Mouse (Mus musculus): ENCODE results near the gene Mthfr.
A peak's percentile ranks its signal among the peaks of the same experiment; 100 is the strongest.

Gene Mthfr

GRCm38 (mm10) chr4:148067346-148067745 lies 28.5 kb downstream of the Mthfr start:
- no peak for DNase-seq

- no peak for DNase-seq
Measured at GRCm38 (mm10) chr4:148069602-148070218, 30.8 kb downstream of the Mthfr start.

GRCm38 (mm10) chr4:148071508-148071907 lies 32.6 kb downstream of the Mthfr start:
- DNase-seq = no peak

GRCm38 (mm10) chr4:148074521-148075189 lies 35.8 kb downstream of the Mthfr start:
- peak; percentile 44 for DNase-seq

DNA sequence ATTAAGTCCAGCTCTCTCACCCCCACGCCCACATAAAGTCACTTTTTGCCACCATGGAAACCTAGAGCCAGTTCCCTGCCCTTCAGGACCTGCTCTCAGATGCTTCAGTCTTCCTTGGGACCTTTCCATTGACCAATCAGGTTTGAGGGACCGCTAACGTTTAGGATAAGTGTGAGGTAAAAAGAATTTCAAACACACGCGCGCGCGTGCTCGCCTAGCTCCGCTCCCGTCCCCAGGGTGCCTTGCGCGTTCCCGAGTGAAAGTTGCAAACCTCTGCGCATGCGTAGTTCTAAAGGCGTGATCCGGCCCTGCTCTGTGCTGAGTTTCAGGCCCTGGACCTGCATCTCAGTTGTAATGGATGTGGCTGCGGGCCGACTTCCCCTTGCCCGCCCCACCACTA lies 36.4 kb downstream of the Mthfr start:
- peak; percentile 81 for DNase-seq

GRCm38 (mm10) chr4:148075881-148076280 lies 37.0 kb downstream of the Mthfr start:
- DNase-seq = no peak

DNA sequence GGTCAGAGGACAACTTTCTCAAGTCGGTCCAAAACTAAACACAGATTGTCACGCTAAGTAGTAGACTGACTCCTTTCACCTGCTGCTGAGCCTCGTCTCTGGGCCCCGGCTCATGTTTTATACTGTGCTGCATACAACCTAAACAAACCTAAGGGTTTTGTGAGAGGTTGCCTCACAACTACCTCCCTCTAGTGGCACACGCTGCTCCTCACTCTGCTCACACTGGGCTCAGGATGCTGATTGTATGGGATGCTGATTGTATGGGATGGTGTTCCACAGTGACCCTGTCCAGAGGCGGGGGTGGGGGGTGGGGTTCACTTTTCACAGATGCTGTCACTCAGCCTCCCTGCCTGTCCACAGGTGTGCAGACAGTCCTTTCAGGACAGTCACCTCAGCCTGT lies 40.3 kb downstream of the Mthfr start:
- no peak for DNase-seq

GRCm38 (mm10) chr4:148079944-148080596 lies 41.2 kb downstream of the Mthfr start:
- DNase-seq = no peak

- no peak for DNase-seq
Measured at GRCm38 (mm10) chr4:148080597-148080973, 41.7 kb downstream of the Mthfr start.

DNA sequence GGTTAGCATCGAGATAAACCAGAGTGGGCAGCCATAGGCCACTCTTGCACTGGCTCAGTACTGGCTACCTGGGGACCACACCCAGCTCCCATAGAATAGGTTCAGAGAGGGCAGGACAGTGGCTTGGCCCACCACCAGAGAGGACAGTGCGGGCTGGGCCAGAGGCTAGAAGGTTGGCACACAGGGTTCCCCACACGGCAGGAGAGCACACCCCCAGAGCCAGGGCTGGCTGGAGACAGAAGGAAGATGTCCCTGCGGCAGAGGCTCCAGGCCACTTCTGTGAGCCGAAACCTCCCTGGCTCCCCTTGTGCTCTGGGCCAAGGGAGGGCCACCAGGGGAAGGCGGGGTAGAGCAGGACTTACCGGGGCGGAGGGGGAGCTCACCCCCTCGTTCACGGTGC lies 42.3 kb downstream of the Mthfr start:
- no peak for DNase-seq

- peak; percentile 84 for DNase-seq
Measured at GRCm38 (mm10) chr4:148082257-148083044, 43.6 kb downstream of the Mthfr start.

DNA sequence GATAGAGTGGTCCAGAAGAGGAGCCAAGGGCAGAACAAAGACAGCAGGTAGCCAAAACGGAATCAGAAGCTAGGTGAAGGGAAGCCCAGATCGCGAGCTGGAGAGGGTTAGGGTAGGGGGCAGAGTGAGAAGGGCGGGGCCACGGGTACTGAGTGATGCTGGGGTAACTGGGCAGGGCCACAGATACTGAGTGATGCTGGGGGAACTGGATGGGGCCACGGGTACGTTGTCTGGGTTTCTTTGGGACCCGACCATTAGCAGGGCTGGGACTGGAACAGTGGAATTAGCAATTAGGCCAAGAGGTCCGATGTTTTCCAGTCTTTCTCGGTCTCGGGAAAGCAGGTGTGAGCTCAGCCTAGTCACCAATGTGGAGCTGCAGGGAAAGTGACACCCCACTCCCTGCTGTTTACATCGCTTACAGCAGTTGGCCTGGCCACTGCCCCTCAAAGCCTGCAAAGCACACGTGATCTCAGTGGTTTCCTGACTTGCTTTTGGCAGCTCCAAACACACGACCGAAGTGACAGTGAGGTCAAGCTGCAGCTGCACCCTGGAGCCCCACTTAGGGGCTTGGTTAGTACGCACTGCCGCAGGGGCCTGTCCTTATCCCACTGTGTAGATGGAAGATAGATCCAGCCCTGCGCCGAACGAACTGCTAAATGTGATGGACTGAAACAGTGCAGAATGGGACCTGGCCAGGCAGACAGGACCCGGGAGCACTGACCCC lies 44.5 kb downstream of the Mthfr start:
- peak; percentile 79 for DNase-seq

GRCm38 (mm10) chr4:148084261-148084714 lies 45.4 kb downstream of the Mthfr start:
- peak; percentile 27 for DNase-seq

- peak; percentile 70 for DNase-seq
Measured at GRCm38 (mm10) chr4:148085131-148085906, 46.4 kb downstream of the Mthfr start.

DNA sequence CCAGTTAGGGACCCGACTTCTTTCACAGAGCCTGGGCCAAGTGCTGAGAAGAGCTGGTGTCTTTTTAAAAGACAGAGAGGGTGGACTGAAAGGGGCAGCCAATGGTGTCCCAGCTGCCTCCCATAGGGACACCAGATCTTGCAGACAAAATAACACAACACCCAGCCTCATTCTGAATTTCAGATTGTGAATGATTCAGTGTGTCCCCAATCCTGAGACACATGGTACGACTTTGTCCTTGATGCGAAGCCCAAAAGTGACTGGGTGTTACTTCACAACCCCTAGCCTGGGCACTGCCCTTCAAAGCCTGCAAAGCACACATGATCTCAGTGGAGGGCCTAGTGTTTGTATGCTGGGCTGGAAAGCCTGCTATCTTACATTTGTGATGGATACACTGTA lies 47.0 kb downstream of the Mthfr start:
- no peak for DNase-seq

DNA sequence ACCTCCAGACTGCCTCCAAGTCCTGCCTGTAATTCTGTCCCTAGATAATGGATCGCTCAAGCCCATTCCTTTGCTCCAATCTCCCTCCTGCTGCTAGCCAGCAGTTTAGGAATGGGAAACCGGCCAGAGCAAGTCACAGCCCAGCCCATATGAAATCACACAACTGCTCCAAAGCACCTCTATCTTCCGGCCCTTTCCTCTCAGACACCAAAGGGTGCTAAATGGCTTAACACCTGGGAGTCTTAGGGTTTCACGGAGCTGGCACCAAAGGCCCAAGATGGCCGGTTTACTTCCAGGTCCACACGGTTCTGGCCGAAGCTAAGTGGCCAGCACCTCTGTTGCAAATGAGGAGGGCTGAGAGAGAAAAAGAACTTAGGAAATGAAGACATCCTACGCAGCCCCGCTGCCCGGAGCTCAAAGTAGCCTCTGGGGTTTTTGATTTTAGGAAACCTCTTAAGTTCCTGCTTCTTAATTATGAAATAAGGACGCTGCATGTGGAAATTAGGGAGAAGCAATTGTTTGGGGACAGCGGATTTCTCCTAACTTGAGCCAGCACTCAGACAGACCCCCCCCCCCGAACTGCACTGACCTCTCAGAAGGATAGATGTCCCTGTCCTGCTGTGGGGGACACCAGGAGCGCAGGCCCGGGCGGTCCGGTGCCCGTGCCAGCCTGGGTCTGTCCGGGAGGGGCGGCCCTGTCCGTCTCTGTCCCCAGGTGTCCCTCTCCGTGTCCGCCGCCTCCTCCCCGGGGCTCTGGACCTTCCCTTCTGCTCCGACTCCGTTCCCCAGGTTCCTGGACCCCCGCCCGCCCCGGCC lies 48.4 kb downstream of the Mthfr start:
- peak; percentile 54 for DNase-seq

- DNase-seq = peak; percentile 97
Measured at GRCm38 (mm10) chr4:148087907-148088527, 49.1 kb downstream of the Mthfr start, which contains the start of gene Agtrap. Agtrap (minus strand) TSS chr4:148088031.

DNA sequence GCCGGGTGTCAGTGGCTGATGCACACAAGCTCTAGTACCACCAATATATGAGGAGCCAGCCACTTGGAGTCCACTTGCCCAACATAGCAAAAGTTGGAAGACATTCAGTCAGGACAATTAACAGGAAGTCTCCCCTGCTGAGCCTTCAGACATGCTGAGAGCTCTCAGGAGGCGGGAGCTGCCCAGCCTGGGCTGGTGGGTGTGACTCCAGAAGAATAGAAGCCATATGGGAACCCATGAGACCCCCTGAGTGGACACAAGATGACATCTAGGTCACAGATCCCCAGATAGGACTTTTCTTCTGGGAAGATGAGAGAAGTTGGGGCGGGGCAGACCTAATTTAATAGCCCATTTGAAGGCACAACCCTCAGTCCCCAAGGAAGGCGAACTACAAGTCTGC lies 50.3 kb downstream of the Mthfr start:
- DNase-seq = no peak

DNA sequence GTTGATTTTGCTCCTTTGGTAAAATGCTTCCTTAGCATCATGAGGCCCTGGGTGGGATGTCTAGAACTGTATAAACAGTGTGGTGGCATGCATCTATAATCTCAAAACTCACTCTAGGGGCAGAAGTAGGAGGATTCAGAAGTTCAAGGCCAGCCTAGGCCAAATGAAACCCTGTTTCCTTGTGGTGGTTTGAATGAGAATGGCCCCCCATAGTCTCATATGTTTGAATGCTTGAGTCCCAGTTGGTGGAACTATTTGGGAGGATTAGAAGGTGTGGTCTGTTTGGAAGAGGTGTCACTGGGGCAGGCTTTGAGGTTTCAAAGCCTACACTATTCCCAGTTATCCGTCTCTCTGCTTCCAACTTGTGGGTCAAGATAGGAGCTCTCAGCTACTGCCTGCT lies 52.3 kb downstream of the Mthfr start:
- DNase-seq = no peak

DNA sequence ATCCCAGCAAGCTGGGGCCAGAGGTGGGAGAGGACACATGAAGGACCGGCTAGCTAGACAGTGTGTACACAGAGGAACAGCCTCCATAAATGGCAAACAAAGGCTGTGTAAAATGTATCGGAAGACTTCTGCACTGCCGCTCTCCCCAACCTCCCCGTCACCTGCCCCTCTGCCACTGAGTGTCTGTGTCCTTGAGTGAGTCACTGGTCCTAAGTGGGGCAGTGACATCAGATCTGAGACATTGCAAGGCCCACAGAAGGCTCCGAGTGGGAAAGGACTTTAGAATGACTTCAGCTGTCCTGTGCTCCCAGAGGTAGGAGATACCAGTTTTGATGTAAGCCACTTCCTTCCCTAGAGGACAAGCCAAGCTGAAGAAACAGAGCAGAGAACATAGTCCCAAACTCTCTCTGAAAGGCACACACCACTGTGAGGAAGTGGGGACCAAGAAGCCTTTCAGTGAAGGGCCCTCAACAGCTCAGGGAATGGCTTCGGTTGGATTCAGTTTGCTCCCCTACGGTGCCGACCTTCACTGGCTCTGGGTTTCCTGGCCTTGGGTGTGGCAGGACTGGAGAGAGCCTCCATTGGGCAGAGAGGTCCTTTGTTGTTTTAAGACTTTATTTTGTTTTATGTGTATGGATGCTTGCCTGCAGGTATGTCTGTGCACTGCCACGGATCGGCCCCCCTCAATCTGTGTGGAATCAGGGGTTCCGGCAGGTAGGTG lies 53.8 kb downstream of the Mthfr start:
- DNase-seq = no peak

Measured in thymus, postnatal 14 days (tissue).